Mouse (Mus musculus) E14TG2a.4 (cell line): ENCODE results near the gene Pdzd2.

Source experiments
- H3K27me3 ChIP-seq: 2 replicates; pipeline ENCODE4 v1.6.1; 2014; ENCODE audit warnings: low read length, control low read depth; ENCODE audit not compliant: insufficient read depth
- H3K36me3 ChIP-seq: 2 replicates; pipeline ENCODE4 v1.6.1; 2014; ENCODE audit warnings: low read length, control low read depth; ENCODE audit not compliant: insufficient read depth
- H3K4me1 ChIP-seq: replicated peaks from 2 replicates; pipeline ENCODE4 v1.6.1; 2014; ENCODE audit warnings: low read depth, low read length, control low read depth
- H3K4me3 ChIP-seq: replicated peaks from 2 replicates; pipeline ENCODE4 v1.5.1; 2014; ENCODE audit warnings: mild to moderate bottlenecking, low read length
- H3K9me3 ChIP-seq: 2 replicates; pipeline ENCODE4 v1.6.1; 2014; ENCODE audit warnings: low read length, control low read depth
- CTCF ChIP-seq: conservative IDR thresholded peaks from 2 replicates; pipeline ENCODE4 v1.5.1; 2014; ENCODE audit warnings: low read length
- NANOG ChIP-seq: IDR thresholded peaks from 2 replicates; pipeline ENCODE4 v1.6.1; 2014; ENCODE audit warnings: borderline replicate concordance, low read length, mixed read lengths
- POU5F1 ChIP-seq: IDR thresholded peaks from 2 replicates; pipeline ENCODE4 v1.6.1; 2014; ENCODE audit warnings: low read length, borderline replicate concordance

The Pdzd2 gene

DNA sequence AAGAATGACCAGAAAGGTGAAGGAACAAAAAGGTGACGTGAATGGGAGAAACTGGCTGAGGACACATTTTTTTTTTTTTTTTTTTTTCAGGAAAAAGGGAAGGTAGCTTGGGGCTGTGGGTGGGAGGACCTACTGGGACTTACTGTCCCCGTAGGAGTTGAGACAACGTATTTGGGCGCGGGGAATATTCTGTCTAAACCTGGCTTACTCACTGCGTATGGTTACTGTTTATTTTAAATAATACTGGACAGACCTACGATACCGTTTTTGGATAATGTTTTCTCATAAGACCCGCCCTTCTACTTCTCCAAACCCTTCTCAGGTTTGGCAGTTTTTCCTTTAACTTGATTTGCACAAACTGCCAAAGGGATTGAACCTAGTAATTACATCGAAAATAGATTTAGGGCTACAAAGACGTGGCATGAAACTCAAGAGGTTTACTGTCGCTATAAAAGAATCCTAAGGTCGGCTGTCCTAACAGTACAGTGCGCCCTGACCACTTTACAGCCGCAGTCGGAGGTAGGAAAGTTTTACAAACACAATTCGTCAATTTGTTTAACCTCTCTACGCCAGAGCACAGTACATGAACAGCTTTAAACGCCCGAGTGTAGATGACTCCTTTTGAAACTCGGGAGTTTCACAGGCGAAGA lies 419.2 kb downstream of the Pdzd2 start:
- H3K36me3 ChIP-seq = peaks cover 14% of the 10 kb centered on the region
- no peaks in the 10 kb centered on the region for H3K9me3 ChIP-seq
- TF ChIP-seq NANOG (no peak), CTCF (no peak), POU5F1 (no peak)
- peaks cover 34% of the 10 kb centered on the region for H3K4me1 ChIP-seq
- H3K4me3 ChIP-seq = peak overlapping the region; percentile 99
- peaks cover 13% of the 10 kb centered on the region for H3K27me3 ChIP-seq

DNA sequence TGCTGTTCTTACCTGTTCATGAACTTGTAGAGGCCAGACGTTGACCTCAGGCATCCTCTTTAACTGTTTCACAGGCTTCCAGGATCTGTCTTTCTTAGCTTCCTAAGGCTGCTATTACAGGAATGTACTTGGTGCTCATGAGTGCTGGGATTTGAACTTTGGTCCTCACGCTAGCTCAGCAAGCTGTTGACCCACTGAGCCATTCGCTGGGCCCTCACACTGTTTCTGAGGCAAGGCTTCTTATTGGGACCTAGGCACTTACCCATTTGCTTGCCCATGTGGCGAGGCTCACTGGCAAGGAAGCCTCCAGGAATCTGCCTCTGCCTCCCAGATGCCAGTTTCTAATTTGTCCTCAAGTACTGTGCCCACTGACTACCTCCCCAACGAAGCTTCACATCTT lies 419.8 kb downstream of the Pdzd2 start:
- H3K36me3 ChIP-seq = peaks cover 10% of the 10 kb centered on the region
- H3K4me3 ChIP-seq = peak overlapping the region; percentile 99; the same call in 1 of the 2 replicates
- no peaks in the 10 kb centered on the region for H3K9me3 ChIP-seq
- H3K27me3 ChIP-seq = peaks cover 13% of the 10 kb centered on the region
- TF ChIP-seq CTCF = no peak
- TF ChIP-seq NANOG = no peak
- no peak for TF ChIP-seq POU5F1
- peaks cover 31% of the 10 kb centered on the region for H3K4me1 ChIP-seq

- TF ChIP-seq POU5F1 (no peak), NANOG (no peak), CTCF (no peak)
- Histone ChIP-seq H3K27me3 (peaks cover 13% of the 10 kb centered on the region), H3K9me3 (no peaks in the 10 kb centered on the region), H3K4me3 (no peak overlapping the region), H3K4me1 (peaks cover 31% of the 10 kb centered on the region), H3K36me3 (no peaks in the 10 kb centered on the region)
Measured at GRCm38 (mm10) chr15:12318451-12318850, 421.3 kb downstream of the Pdzd2 start.

DNA sequence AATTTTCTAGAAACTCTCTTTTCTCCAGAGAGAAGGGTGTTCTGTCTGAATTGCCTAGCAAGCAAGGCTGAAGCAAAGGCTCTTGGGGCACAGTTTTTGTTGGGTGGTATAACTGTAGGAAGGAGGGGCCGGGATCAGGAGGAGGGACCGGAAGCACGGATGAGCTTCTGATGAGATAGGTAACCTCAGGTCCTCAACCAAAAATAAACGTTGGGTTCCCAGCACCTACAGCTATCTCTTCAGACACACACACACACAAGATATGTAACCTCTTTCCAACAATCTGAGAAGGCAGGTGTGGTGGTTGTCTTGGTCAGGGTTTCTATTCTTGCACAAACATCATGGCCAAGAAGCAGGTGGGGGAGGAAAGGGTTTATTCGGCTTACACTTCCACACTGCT lies 422.4 kb downstream of the Pdzd2 start:
- H3K27me3 ChIP-seq = peaks cover 13% of the 10 kb centered on the region
- no peaks in the 10 kb centered on the region for H3K9me3 ChIP-seq
- no peak overlapping the region for H3K4me3 ChIP-seq
- peaks cover 26% of the 10 kb centered on the region for H3K4me1 ChIP-seq
- no peaks in the 10 kb centered on the region for H3K36me3 ChIP-seq
- TF ChIP-seq POU5F1 (no peak), CTCF (no peak), NANOG (no peak)

GRCm38 (mm10) chr15:12315996-12316395 lies 423.7 kb downstream of the Pdzd2 start:
- H3K4me1 ChIP-seq = peaks cover 39% of the 10 kb centered on the region
- H3K27me3 ChIP-seq = peaks cover 13% of the 10 kb centered on the region
- H3K36me3 ChIP-seq = no peaks in the 10 kb centered on the region
- no peaks in the 10 kb centered on the region for H3K9me3 ChIP-seq
- H3K4me3 ChIP-seq = no peak overlapping the region
- no peak for TF ChIP-seq POU5F1
- no peak for TF ChIP-seq NANOG
- no peak for TF ChIP-seq CTCF

GRCm38 (mm10) chr15:12314584-12314983 lies 425.1 kb downstream of the Pdzd2 start:
- H3K4me1 ChIP-seq = peaks cover 38% of the 10 kb centered on the region
- H3K9me3 ChIP-seq = no peaks in the 10 kb centered on the region
- 0 out of 2 replicates have a peak, but pooled peaks cover 6% of the 10 kb centered on the region for H3K27me3 ChIP-seq
- TF ChIP-seq POU5F1 = no peak
- TF ChIP-seq NANOG = no peak
- TF ChIP-seq CTCF = no peak
- H3K4me3 ChIP-seq = no peak overlapping the region
- no peaks in the 10 kb centered on the region for H3K36me3 ChIP-seq

- TF ChIP-seq NANOG = peak; percentile 87
- TF ChIP-seq CTCF = no peak
- H3K36me3 ChIP-seq = no peaks in the 10 kb centered on the region
Measured at GRCm38 (mm10) chr15:12313255-12313654, 426.5 kb downstream of the Pdzd2 start.

DNA sequence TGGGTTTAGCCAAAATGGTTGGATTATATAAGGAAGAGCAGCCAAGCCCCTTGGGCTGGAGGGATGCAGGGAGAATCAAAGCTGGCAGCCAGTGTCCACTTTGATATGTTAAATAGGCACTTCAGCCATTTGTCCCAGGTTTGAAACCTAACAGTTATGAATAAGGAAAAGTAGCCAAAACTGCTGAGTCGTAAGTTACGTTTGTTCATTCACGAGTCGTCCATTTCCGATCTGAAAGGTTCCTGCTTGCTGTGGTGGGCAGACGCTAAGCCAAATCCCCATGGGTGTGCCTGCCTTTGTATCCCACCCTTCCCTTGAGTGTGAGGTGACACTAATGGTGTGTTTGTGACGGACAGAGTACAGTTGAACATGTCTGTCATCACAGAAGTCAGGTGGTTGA lies 428.3 kb downstream of the Pdzd2 start:
- Histone ChIP-seq H3K4me3 (peak overlapping the region; percentile 0; the same call in 1 of the 2 replicates), H3K9me3 (no peaks in the 10 kb centered on the region), H3K4me1 (peaks cover 62% of the 10 kb centered on the region), H3K27me3 (no peaks in the 10 kb centered on the region), H3K36me3 (no peaks in the 10 kb centered on the region)
- TF ChIP-seq POU5F1 (no peak), CTCF (no peak), NANOG (no peak)

More at GRCm38 (mm10) chr15:12313255-12313654, 426.5 kb downstream of the Pdzd2 start:
- no peaks in the 10 kb centered on the region for H3K9me3 ChIP-seq
- peaks cover 45% of the 10 kb centered on the region for H3K4me1 ChIP-seq
- no peak overlapping the region for H3K4me3 ChIP-seq
- 0 out of 2 replicates have a peak, but pooled peaks cover under 1% of the 10 kb centered on the region for H3K27me3 ChIP-seq

DNA sequence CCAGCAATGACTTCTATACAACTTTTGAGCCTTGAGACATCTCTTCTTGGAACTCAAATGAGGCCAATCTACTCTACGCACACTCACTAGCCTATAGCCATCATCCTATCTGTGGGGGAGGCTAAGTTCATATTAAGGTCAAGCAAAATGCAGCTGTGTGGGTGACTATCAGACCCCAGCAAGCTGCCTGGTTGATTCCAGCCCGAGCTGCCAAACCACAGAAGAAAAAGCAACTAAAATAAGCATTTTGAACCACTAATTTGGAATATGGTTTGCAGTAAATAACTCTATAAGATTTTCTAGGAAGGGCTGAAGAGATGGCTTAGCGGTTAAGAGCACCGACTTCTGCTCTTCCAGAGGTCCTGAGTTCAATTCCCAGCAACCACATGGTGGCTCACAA lies 429.0 kb downstream of the Pdzd2 start:
- no peak for TF ChIP-seq CTCF
- no peak for TF ChIP-seq POU5F1
- no peak for TF ChIP-seq NANOG
- no peak overlapping the region for H3K4me3 ChIP-seq
- H3K9me3 ChIP-seq = no peaks in the 10 kb centered on the region
- no peaks in the 10 kb centered on the region for H3K36me3 ChIP-seq
- peaks cover 70% of the 10 kb centered on the region for H3K4me1 ChIP-seq
- H3K27me3 ChIP-seq = no peaks in the 10 kb centered on the region
